In the genomic region with DNA sequence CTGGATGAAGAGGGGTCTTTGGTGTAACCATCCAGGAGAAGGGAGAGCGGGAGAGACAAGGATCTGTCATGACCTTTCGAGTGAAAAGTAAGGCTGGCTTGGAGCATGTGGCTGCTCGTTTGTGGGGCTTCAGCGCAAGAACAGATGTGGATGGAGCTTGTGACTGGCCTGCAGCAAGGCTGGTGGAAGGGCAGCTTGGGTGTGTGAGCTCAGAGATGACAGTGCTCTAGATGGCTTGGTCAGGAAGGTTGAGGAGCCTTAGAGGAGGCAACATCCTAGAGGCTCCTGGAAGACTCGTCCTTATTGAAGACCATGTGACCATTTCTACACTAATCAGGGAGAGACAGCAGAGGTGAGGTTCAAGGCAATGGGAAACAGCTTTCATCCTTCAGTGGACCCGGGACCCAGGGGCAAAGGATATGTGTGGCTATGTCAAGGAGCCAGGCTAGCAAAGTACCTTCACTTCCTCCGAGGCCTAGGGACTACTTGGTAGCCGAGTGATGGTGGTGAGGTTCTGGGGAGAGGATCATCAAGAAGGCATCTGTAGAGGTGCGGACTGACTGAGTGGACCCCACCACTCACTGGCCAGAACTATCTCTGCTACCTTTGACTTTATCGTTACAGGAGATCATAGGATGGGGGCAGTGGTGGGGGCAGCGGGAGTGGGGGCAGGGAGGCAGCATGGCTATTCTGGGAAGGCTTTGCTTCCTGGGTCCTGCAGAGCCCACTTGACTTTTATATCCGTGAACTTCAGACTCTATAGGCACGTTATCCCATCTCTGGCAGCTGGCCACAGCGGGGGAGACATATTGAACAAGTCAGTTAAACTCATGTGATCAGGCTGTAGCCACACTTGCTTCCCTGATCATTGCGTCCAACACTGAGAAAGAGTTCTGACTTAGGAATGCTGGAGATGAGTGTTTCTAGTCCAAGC, we compare ENCODE assay signal across 14 mouse cellular contexts. TPM values are rescaled to one million over a fixed set of nuclear protein-coding genes. Genes with fewer than 3 reads are reported as not detected.
DNase-seq lines count a peak whose midpoint lies in the region; ATAC-seq and TF ChIP-seq lines count a peak whose summit lies in the region.
"Had no signal": no experiment of that assay in that cellular context is flagged by ENCODE, and none has a peak within 500 bp of the region (broad histone marks: within the 10 kb centered on the region; RNA-seq: fewer than 3 reads in every experiment).

No protein-coding gene starts in this region.

- DNase-seq in forebrain, embryonic 10.5 days (ENCODE audit: extremely low spot score, low spot score): no peak
- DNase-seq in left cerebral cortex, adult 2 months (ENCODE audit: extremely low spot score in 1 of 2, low spot score in 2 of 2): no peak
- DNase-seq in left cerebral cortex, postnatal 14 days (ENCODE audit: low spot score in 2 of 2): no peak
- DNase-seq in kidney, postnatal 36 days: peak; percentile 56 to 65
- no peak for DNase-seq in cerebellum, adult 8-10 months
- DNase-seq: cerebellum, postnatal 36 days; gastrocnemius, postnatal 10 days; thymus, adult 2 months had no signal

- WGBS in forebrain, embryonic 10.5 days: 92% methylated on average over 15 of the region's 15 CpGs
- WGBS in forebrain, embryonic 16.5 days: 86% methylated on average over 15 of the region's 15 CpGs
- 92% methylated on average over 15 of the region's 15 CpGs for WGBS in midbrain, embryonic 13.5 days

- H3K27ac ChIP-seq in forebrain, embryonic 10.5 days: 0 out of 2 replicates have a peak overlapping the region, but pooled peaks have one; percentile 25
- no peak overlapping the region for H3K27ac ChIP-seq in forebrain, embryonic 16.5 days (ENCODE audit: low read length)
- peak overlapping the region; percentile 67 for H3K27ac ChIP-seq in left cerebral cortex, adult 2 months
- H3K27ac ChIP-seq in embryonic fibroblast, embryonic 13.5 days (ENCODE audit: insufficient read depth, low read length): peak overlapping the region; percentile 93
- H3K27ac ChIP-seq in midbrain, embryonic 13.5 days: no peak overlapping the region
- H3K27ac ChIP-seq: lung, embryonic 15.5 days had no signal

- peak; percentile 10; the same call in 1 of the 2 replicates for TF ChIP-seq POLR2A in embryonic fibroblast, embryonic 13.5 days (IDR thresholded peaks at IDR 0.05; ENCODE audit: low read depth, low read length)

- H3K27me3 ChIP-seq in forebrain, embryonic 10.5 days (ENCODE audit: poor library complexity, severe bottlenecking): no peaks in the 10 kb centered on the region
- no peaks in the 10 kb centered on the region for H3K27me3 ChIP-seq in forebrain, embryonic 16.5 days (replicated peaks; ENCODE audit: control insufficient read depth, insufficient read depth, low read length)
- no peaks in the 10 kb centered on the region for H3K27me3 ChIP-seq in midbrain, embryonic 13.5 days
- H3K27me3 ChIP-seq: lung, embryonic 15.5 days had no signal

- peaks cover under 1% of the 10 kb centered on the region; the same call in 1 of the 2 replicates for H3K4me1 ChIP-seq in forebrain, embryonic 10.5 days
- peaks cover 17% of the 10 kb centered on the region for H3K4me1 ChIP-seq in forebrain, embryonic 16.5 days (replicated peaks; ENCODE audit: control insufficient read depth, insufficient read depth, low read length)
- H3K4me1 ChIP-seq in embryonic fibroblast, embryonic 13.5 days (ENCODE audit: control insufficient read depth, insufficient read depth, low read length): peaks cover 13% of the 10 kb centered on the region
- peaks cover 24% of the 10 kb centered on the region for H3K4me1 ChIP-seq in midbrain, embryonic 13.5 days (replicated peaks)

- H3K4me3 ChIP-seq in forebrain, embryonic 10.5 days: no peak overlapping the region
- no peak overlapping the region for H3K4me3 ChIP-seq in forebrain, embryonic 16.5 days (replicated peaks; ENCODE audit: low read length)
- no peak overlapping the region for H3K4me3 ChIP-seq in left cerebral cortex, adult 2 months
- no peak overlapping the region for H3K4me3 ChIP-seq in embryonic fibroblast, embryonic 13.5 days (ENCODE audit: insufficient read depth, low read length)
- H3K4me3 ChIP-seq in midbrain, embryonic 13.5 days (replicated peaks): no peak overlapping the region
- H3K4me3 ChIP-seq: lung, embryonic 15.5 days had no signal

- peaks cover 99% of the 10 kb centered on the region for H3K36me3 ChIP-seq in forebrain, embryonic 10.5 days (replicated peaks)
- peaks cover 39% of the 10 kb centered on the region for H3K36me3 ChIP-seq in forebrain, embryonic 16.5 days (ENCODE audit: control insufficient read depth, insufficient read depth)
- H3K36me3 ChIP-seq in midbrain, embryonic 13.5 days: peaks cover 97% of the 10 kb centered on the region

- no peaks in the 10 kb centered on the region for H3K9me3 ChIP-seq in forebrain, embryonic 10.5 days
- no peaks in the 10 kb centered on the region for H3K9me3 ChIP-seq in forebrain, embryonic 16.5 days (ENCODE audit: control insufficient read depth, low read length)
- no peaks in the 10 kb centered on the region for H3K9me3 ChIP-seq in midbrain, embryonic 13.5 days
- H3K9me3 ChIP-seq: G1E; lung, embryonic 15.5 days had no signal

- no peak for TF ChIP-seq CTCF in left cerebral cortex, adult 2 months (IDR thresholded peaks at IDR 0.05)
- no peak for TF ChIP-seq CTCF in embryonic fibroblast, embryonic 13.5 days (IDR thresholded peaks at IDR 0.05; ENCODE audit: borderline replicate concordance, insufficient read depth, low read length)

- no peak overlapping the region for H3K9ac ChIP-seq in forebrain, embryonic 16.5 days (replicated peaks; ENCODE audit: low read depth, low read length)
- no peak overlapping the region for H3K9ac ChIP-seq in midbrain, embryonic 13.5 days (replicated peaks)
- H3K9ac ChIP-seq: lung, embryonic 15.5 days had no signal

- no peak overlapping the region for H3K4me2 ChIP-seq in forebrain, embryonic 16.5 days (ENCODE audit: low read length)
- H3K4me2 ChIP-seq in midbrain, embryonic 13.5 days (replicated peaks): no peak overlapping the region
- H3K4me2 ChIP-seq: lung, embryonic 15.5 days had no signal

- intact Hi-C loops in left cerebral cortex, adult 2 months (cut with DNase I): no loop called here
- intact Hi-C loops in left cerebral cortex, postnatal 14 days (cut with DNase I): no loop called here

- ATAC-seq in forebrain, embryonic 16.5 days: no peak
- no peak for ATAC-seq in midbrain, embryonic 13.5 days

RNA-seq across cellular contexts. Expression of gene Phyhd1, which starts 6.6 kb away (rescaled TPM):
- polyA plus RNA-seq in forebrain, embryonic 10.5 days (2016; fragmentation: Nextera tagmentation; extraction: Ambion mirVana): 2.7 and 3.4 TPM in 2 replicates
- 9.4 and 9.5 TPM in 2 replicates for polyA plus RNA-seq in forebrain, embryonic 16.5 days (2015; fragmentation: Nextera tagmentation; extraction: Ambion mirVana)
- 10 to 100 TPM; 21.7 to 27.3 TPM for total RNA-seq in left cerebral cortex, adult 2 months (2021)
- 10 to 100 TPM; 14.1 to 25.7 TPM for total RNA-seq in left cerebral cortex, postnatal 14 days (2021)
- polyA plus RNA-seq in embryonic fibroblast, embryonic 13.5 days (2011; ENCODE audit: insufficient read length, low read depth, missing spikeins): 81.8 and 101 TPM in 2 replicates
- polyA plus RNA-seq in midbrain, embryonic 13.5 days (2015; fragmentation: Nextera tagmentation; extraction: Ambion mirVana): 5.7 and 7.7 TPM in 2 replicates

RNA-seq across cellular contexts. Expression of gene Gm28035, which starts 19.0 kb away (rescaled TPM):
- 0.09 and 0.16 TPM in 2 replicates for polyA plus RNA-seq in forebrain, embryonic 10.5 days (2016; fragmentation: Nextera tagmentation; extraction: Ambion mirVana)
- polyA plus RNA-seq in forebrain, embryonic 16.5 days (2015; fragmentation: Nextera tagmentation; extraction: Ambion mirVana): 0.46 and 0.58 TPM in 2 replicates
- 10 to 100 TPM; 11.3 to 15.1 TPM for total RNA-seq in left cerebral cortex, adult 2 months (2021)
- 1 to 10 TPM; 7.2 to 9.7 TPM for total RNA-seq in left cerebral cortex, postnatal 14 days (2021)
- polyA plus RNA-seq in embryonic fibroblast, embryonic 13.5 days (2011; ENCODE audit: insufficient read length, low read depth, missing spikeins): 2.3 and 5.8 TPM in 2 replicates
- polyA plus RNA-seq in midbrain, embryonic 13.5 days (2015; fragmentation: Nextera tagmentation; extraction: Ambion mirVana): 0.39 and 0.40 TPM in 2 replicates

RNA-seq across cellular contexts. Expression of gene Gm28038, which starts 21.4 kb away (rescaled TPM):
- polyA plus RNA-seq in forebrain, embryonic 10.5 days (2016; fragmentation: Nextera tagmentation; extraction: Ambion mirVana): not detected in 2 replicates
- not detected in 2 replicates for polyA plus RNA-seq in forebrain, embryonic 16.5 days (2015; fragmentation: Nextera tagmentation; extraction: Ambion mirVana)
- not detected for total RNA-seq in left cerebral cortex, adult 2 months (2021)
- not detected for total RNA-seq in left cerebral cortex, postnatal 14 days (2021)
- polyA plus RNA-seq in embryonic fibroblast, embryonic 13.5 days (2011; ENCODE audit: insufficient read length, low read depth, missing spikeins): 37.7 and 57.8 TPM in 2 replicates
- not detected in 2 replicates for polyA plus RNA-seq in midbrain, embryonic 13.5 days (2015; fragmentation: Nextera tagmentation; extraction: Ambion mirVana)
- total RNA-seq: G1E; gastrocnemius, postnatal 10 days; left cerebral cortex, adult 18-20 months had no signal
- polyA plus RNA-seq: G1E; lung, embryonic 15.5 days; thymus, adult 2 months had no signal

RNA-seq across cellular contexts. Expression of gene Lrrc8a, which starts 21.9 kb away (rescaled TPM):
- 41.5 and 44.7 TPM in 2 replicates for polyA plus RNA-seq in forebrain, embryonic 10.5 days (2016; fragmentation: Nextera tagmentation; extraction: Ambion mirVana)
- polyA plus RNA-seq in forebrain, embryonic 16.5 days (2015; fragmentation: Nextera tagmentation; extraction: Ambion mirVana): 58.9 and 59.7 TPM in 2 replicates
- 10 to 100 TPM; 60.8 to 62.0 TPM for total RNA-seq in left cerebral cortex, adult 2 months (2021)
- 10 to 100 TPM; 53.7 to 59.5 TPM for total RNA-seq in left cerebral cortex, postnatal 14 days (2021)
- polyA plus RNA-seq in embryonic fibroblast, embryonic 13.5 days (2011; ENCODE audit: insufficient read length, low read depth, missing spikeins): 40.7 and 41.7 TPM in 2 replicates
- 61.6 and 62.2 TPM in 2 replicates for polyA plus RNA-seq in midbrain, embryonic 13.5 days (2015; fragmentation: Nextera tagmentation; extraction: Ambion mirVana)

RNA-seq across cellular contexts. Expression of gene Dolk, which starts 26.7 kb away (rescaled TPM):
- 26.0 and 26.5 TPM in 2 replicates for polyA plus RNA-seq in forebrain, embryonic 10.5 days (2016; fragmentation: Nextera tagmentation; extraction: Ambion mirVana)
- 30.2 and 35.9 TPM in 2 replicates for polyA plus RNA-seq in forebrain, embryonic 16.5 days (2015; fragmentation: Nextera tagmentation; extraction: Ambion mirVana)
- total RNA-seq in left cerebral cortex, adult 2 months (2021): 10 to 100 TPM; 22.3 to 25.2 TPM
- 10 to 100 TPM; 25.8 to 29.2 TPM for total RNA-seq in left cerebral cortex, postnatal 14 days (2021)
- 20.0 and 20.7 TPM in 2 replicates for polyA plus RNA-seq in embryonic fibroblast, embryonic 13.5 days (2011; ENCODE audit: insufficient read length, low read depth, missing spikeins)
- 30.6 and 32.3 TPM in 2 replicates for polyA plus RNA-seq in midbrain, embryonic 13.5 days (2015; fragmentation: Nextera tagmentation; extraction: Ambion mirVana)

Comparison
In these comparisons a context has a peak if more than half of its experiments do, and no peak if none do; other contexts are left out.
1. H3K27ac ChIP-seq: peak in forebrain, embryonic 10.5 days (single experiment), left cerebral cortex, adult 2 months (single experiment) and embryonic fibroblast, embryonic 13.5 days (single experiment); none in forebrain, embryonic 16.5 days (single experiment) and midbrain, embryonic 13.5 days (single experiment).
2. DNase-seq: peak in kidney, postnatal 36 days (2 of 2); none in forebrain, embryonic 10.5 days (single experiment), left cerebral cortex, adult 2 months (0 of 2), left cerebral cortex, postnatal 14 days (0 of 2) and cerebellum, adult 8-10 months (single experiment).
3. RNA of gene Gm28038, which starts 21.4 kb away (polyA plus RNA-seq): 37.7 to 57.8 TPM in embryonic fibroblast, embryonic 13.5 days; not detected in forebrain, embryonic 10.5 days, not detected in forebrain, embryonic 16.5 days and not detected in midbrain, embryonic 13.5 days; every median in the first group is over 10 times any median in the second.